Mouse (Mus musculus) CH12.LX (cell line): ENCODE data around the gene Lingo3. TPM values are rescaled to one million over a fixed set of nuclear protein-coding genes. Genes with fewer than 3 reads are reported as not detected.

Source experiments
- DNase-seq: peaks from one replicate; pipeline ENCODE4 v3.0.0-alpha.2; 2013; ENCODE audit errors: extremely low read depth
- H3K27ac ChIP-seq: 2 replicates; pipeline ENCODE4 v1.5.1; 2012; ENCODE audit warnings: low read depth, mild to moderate bottlenecking, control low read depth, moderate library complexity; ENCODE audit not compliant: insufficient read depth
- H3K27me3 ChIP-seq: replicated peaks from 2 replicates; pipeline ENCODE3; 2012; ENCODE audit warnings: inconsistent platforms
- H3K36me3 ChIP-seq, 2 experiments: replicated peaks in 1 of 2; 2 replicates each; pipeline versions ENCODE3 to v1.6.1; 2012; ENCODE audit warnings: inconsistent platforms in 1 of 2, low read length in 1 of 2, mild to moderate bottlenecking in 1 of 2, mixed read lengths in 1 of 2, moderate library complexity in 1 of 2; ENCODE audit not compliant: control insufficient read depth in 1 of 2, insufficient read depth in 1 of 2
- H3K4me1 ChIP-seq, 2 experiments: 2 replicates each; pipeline ENCODE4 v1.6.1; 2012; ENCODE audit warnings: inconsistent platforms in 1 of 2, moderate library complexity in 1 of 2; ENCODE audit not compliant: insufficient read depth in 2 of 2, control insufficient read depth in 1 of 2
- H3K4me2 ChIP-seq: 2 replicates; pipeline ENCODE4 v1.6.1; 2012; ENCODE audit warnings: low read depth, mild to moderate bottlenecking, control low read depth; ENCODE audit not compliant: poor library complexity, insufficient read depth, severe bottlenecking
- H3K4me3 ChIP-seq, 3 experiments: fragments of 150-350 bp in 1 of 3; sonication (generic) in 1 of 3; replicated peaks in 1 of 3; 2 replicates each; pipeline versions ENCODE3 to v1.5.1; 2011 to 2012; ENCODE audit warnings: low read depth in 2 of 3, low read length in 2 of 3, mild to moderate bottlenecking in 2 of 3, moderate library complexity in 2 of 3, control low read depth in 1 of 3, improper control_type of control experiment in 1 of 3, inconsistent platforms in 1 of 3, mixed read lengths in 1 of 3; ENCODE audit not compliant: poor library complexity in 1 of 3
- H3K79me2 ChIP-seq: replicated peaks from 2 replicates; pipeline ENCODE4 v1.6.1; 2012; ENCODE audit warnings: mild to moderate bottlenecking, moderate library complexity; ENCODE audit not compliant: control insufficient read depth, poor library complexity, insufficient read depth, severe bottlenecking; ENCODE audit errors: extremely low read depth
- H3K9ac ChIP-seq: 2 replicates; pipeline ENCODE4 v1.6.1; 2012; ENCODE audit warnings: low read depth, mild to moderate bottlenecking, control low read depth, moderate library complexity; ENCODE audit not compliant: insufficient read depth
- H3K9me3 ChIP-seq: replicated peaks from 2 replicates; pipeline ENCODE3; 2012; ENCODE audit warnings: low read length, inconsistent platforms, mixed read lengths
- BHLHE40 ChIP-seq: IDR thresholded peaks from 2 replicates; pipeline ENCODE4 v1.6.1; 2011; ENCODE audit warnings: mild to moderate bottlenecking, low read depth, low read length, improper control_type of control experiment
- CHD1 ChIP-seq: IDR thresholded peaks from 2 replicates; pipeline ENCODE4 v1.6.1; 2012; ENCODE audit warnings: low read depth, low read length, improper control_type of control experiment, inconsistent platforms
- E2F4 ChIP-seq: IDR thresholded peaks from 2 replicates; pipeline ENCODE4 v1.6.1; 2011; ENCODE audit warnings: low read depth, low read length, improper control_type of control experiment; ENCODE audit not compliant: insufficient replicate concordance
- ELF1 ChIP-seq: IDR thresholded peaks from 2 replicates; pipeline ENCODE4 v1.6.1; 2014; ENCODE audit warnings: low read depth, mild to moderate bottlenecking, inconsistent platforms, low read length, improper control_type of control experiment
- ETS1 ChIP-seq: conservative IDR thresholded peaks from 2 replicates; pipeline ENCODE4 v1.6.1; 2012; ENCODE audit warnings: low read depth, mild to moderate bottlenecking, inconsistent platforms, low read length, improper control_type of control experiment, moderate library complexity
- IRF4 ChIP-seq: IDR thresholded peaks from 2 replicates; pipeline ENCODE4 v1.6.1; 2014; ENCODE audit warnings: low read depth, mild to moderate bottlenecking, inconsistent platforms, low read length, improper control_type of control experiment
- KAT2A ChIP-seq: IDR thresholded peaks from 2 replicates; pipeline ENCODE4 v1.6.1; 2012; ENCODE audit warnings: low read length, improper control_type of control experiment, inconsistent platforms; ENCODE audit not compliant: insufficient replicate concordance
- MAFK ChIP-seq: IDR thresholded peaks from 2 replicates; pipeline ENCODE4 v1.6.1; 2011; ENCODE audit warnings: low read length, improper control_type of control experiment; ENCODE audit not compliant: insufficient replicate concordance
- MAX ChIP-seq: IDR thresholded peaks from 2 replicates; pipeline ENCODE4 v1.6.1; 2011; ENCODE audit warnings: low read length, improper control_type of control experiment
- MEF2A ChIP-seq: IDR thresholded peaks from 2 replicates; pipeline ENCODE4 v1.6.1; 2014; ENCODE audit warnings: low read depth, mild to moderate bottlenecking, inconsistent platforms, low read length, improper control_type of control experiment, borderline replicate concordance
- MXI1 ChIP-seq: IDR thresholded peaks from 2 replicates; pipeline ENCODE4 v1.6.1; 2011; ENCODE audit warnings: mild to moderate bottlenecking, low read depth, low read length, improper control_type of control experiment
- MYC ChIP-seq: IDR thresholded peaks from 2 replicates; pipeline ENCODE4 v1.6.1; 2011; ENCODE audit warnings: low read depth, mild to moderate bottlenecking, improper control_type of control experiment, low read length
- NRF1 ChIP-seq: IDR thresholded peaks from 2 replicates; pipeline ENCODE4 v1.6.1; 2014; ENCODE audit warnings: low read depth, mild to moderate bottlenecking, inconsistent platforms, low read length, improper control_type of control experiment, moderate library complexity
- PAX5 ChIP-seq: IDR thresholded peaks from 2 replicates; pipeline ENCODE4 v1.6.1; 2012; ENCODE audit warnings: low read length, inconsistent platforms, mixed read lengths
- POLR2A ChIP-seq: IDR thresholded peaks from 2 replicates; pipeline ENCODE4 v1.6.1; 2011; ENCODE audit warnings: low read depth, mild to moderate bottlenecking, improper control_type of control experiment, low read length
- SIN3A ChIP-seq: IDR thresholded peaks from 2 replicates; pipeline ENCODE4 v1.6.1; 2012; ENCODE audit warnings: low read length, improper control_type of control experiment, inconsistent platforms
- TBP ChIP-seq: conservative IDR thresholded peaks from 2 replicates; pipeline ENCODE4 v1.6.1; 2011; ENCODE audit warnings: low read depth, low read length, improper control_type of control experiment
- TCF12 ChIP-seq: IDR thresholded peaks from 2 replicates; pipeline ENCODE4 v1.6.1; 2014; ENCODE audit warnings: low read depth, mild to moderate bottlenecking, inconsistent platforms, low read length, improper control_type of control experiment
- ZMIZ1 ChIP-seq: IDR thresholded peaks from 2 replicates; pipeline ENCODE4 v1.6.1; 2012; ENCODE audit warnings: low read depth, mild to moderate bottlenecking, inconsistent platforms, low read length, improper control_type of control experiment
- ZNF384 ChIP-seq: IDR thresholded peaks from 2 replicates; pipeline ENCODE4 v1.6.1; 2012; ENCODE audit warnings: low read depth, low read length, improper control_type of control experiment, inconsistent platforms
- dilution Hi-C: fragments of 300-500 bp; cut with MboI; formaldehyde crosslinking; loops from 2 replicates; pipeline ENCODE4 v1.14.3; 2020; ENCODE audit warnings: low sequenced_read_pairs; ENCODE audit not compliant: extremely low pct_unique_long_range_greater_than_20kb, extremely low pct_ligation_motif_present
- in situ Hi-C: fragments of 300-500 bp; cut with MboI; formaldehyde crosslinking; loops from 3 replicates; pipeline ENCODE4 v1.14.3; 2019; ENCODE audit warnings: low sequenced_read_pairs, low pct_ligation_motif_present, low pct_unique_long_range_greater_than_20kb, mixed read lengths
- polyA plus RNA-seq: library from polyadenylated mRNA; unstranded; fragments of >175 nt; gene quantifications from 2 replicates; pipeline ENCODE4 v1.2.1, GENCODE M21; 2012; ENCODE audit warnings: low read depth; ENCODE audit not compliant: insufficient read length
- total RNA-seq, 2 experiments: library from RNA; depleted of rRNA; stranded (reverse); fragments of 300-350 nt in 1 of 2; fragments of >200 nt in 1 of 2; gene quantifications; 2 replicates each; pipeline ENCODE4 v1.2.3; 2012 to 2014

Gene Lingo3
- total and polyA plus RNA-seq, 3 experiments: 0.21 TPM; not detected in 2

DNA sequence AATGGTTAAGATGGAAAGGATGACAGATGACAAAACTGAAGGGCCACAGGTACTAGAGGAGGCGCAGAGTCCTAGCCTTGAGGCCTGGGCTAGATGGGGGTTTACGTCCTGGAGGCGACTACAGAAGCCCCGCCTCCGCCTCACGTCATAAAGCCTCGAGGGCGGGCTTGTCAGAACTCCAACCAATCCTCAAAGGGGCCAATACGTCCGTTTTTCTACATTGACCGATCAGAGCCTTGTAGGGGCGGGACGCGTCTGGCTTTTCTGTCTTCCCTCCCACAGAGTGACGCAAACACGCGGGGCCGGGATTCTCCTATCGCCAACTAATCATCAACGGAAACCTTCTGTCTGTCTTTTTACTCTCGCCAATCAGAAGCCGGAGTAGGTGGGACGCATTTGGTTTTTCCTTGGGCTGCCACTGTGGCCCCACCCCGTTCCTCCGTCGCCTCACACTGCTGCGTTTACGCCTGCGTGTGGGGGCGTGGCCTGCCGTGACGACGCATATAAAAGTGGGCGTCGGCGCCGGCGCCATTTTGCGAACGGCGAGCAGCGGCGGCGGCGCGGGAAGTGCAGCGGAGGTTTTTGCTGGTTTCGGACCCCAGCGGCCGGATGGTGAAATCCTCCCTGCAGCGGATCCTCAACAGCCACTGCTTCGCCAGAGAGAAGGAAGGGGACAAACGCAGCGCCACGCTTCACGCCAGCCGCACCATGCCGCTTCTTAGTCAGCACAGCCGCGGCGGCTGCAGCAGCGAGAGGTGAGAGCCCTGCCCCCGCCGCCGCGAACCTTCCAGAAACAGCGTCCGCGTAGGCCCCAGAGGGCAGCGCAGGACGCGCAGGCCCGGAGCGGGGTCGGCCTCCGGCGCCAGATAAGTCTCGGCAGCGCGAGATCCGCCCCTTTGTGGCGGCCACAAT lies 17.4 kb downstream of the Lingo3 start, which contains the start of gene Oaz1 (continued):
- TF ChIP-seq E2F4 (peak; percentile 58; the same call in 1 of the 2 replicates), NRF1 (peak; percentile 81)

DNA sequence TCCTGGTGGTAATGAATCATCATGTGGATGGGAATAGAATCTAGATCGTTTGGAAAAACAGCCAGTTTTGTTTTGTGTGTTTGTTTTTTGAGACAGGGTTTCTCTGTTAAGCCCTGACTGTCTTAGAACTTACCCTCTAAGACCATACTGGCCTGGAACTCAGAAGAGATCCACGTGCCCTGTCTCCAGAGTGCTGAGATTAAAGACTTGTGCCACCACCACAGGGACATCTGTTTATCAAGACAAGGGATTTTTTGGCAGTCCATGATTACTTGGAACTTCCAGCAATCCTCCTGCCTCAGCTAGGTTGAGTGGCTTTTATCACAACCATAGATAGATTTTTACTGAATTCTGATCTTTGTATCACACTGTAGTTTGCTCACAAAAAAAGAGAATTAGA lies 19.0 kb downstream of the Lingo3 start:
- TF ChIP-seq MAFK (no peak), BHLHE40 (no peak), POLR2A (no peak), CHD1 (0 out of 2 replicates have a peak, but pooled peaks have one; percentile 34), SIN3A (peak; percentile 32; the same call in 1 of the 2 replicates)
- TF ChIP-seq, all 38 proteins: peak for 2
- in situ Hi-C loops (loop anchor here (5.0 kb wide), 1 partner anchor 32 kb away; the partner anchor contains the start of genes Lsm7 and Sppl2b), dilution Hi-C loops (no loop called here)
- peaks cover 21% of the 10 kb centered on the region for H3K79me2 ChIP-seq
- no peaks in the 10 kb centered on the region for H3K9me3 ChIP-seq
- H3K9ac ChIP-seq: peak overlapping the region; percentile 36; the same call in 1 of the 2 replicates
- H3K4me2 ChIP-seq: peak overlapping the region; percentile 52; the same call in 1 of the 2 replicates
- H3K36me3 ChIP-seq: peaks cover 20 to 22% of the 10 kb centered on the region in 2 experiments
- H3K27ac ChIP-seq: peak overlapping the region; percentile 86; the same call in 1 of the 2 replicates
- H3K27me3 ChIP-seq: no peaks in the 10 kb centered on the region
- H3K4me3 ChIP-seq: no peak overlapping the region
- peaks cover 12 to 40% of the 10 kb centered on the region in 2 experiments for H3K4me1 ChIP-seq
- DNase-seq: no peak

DNA sequence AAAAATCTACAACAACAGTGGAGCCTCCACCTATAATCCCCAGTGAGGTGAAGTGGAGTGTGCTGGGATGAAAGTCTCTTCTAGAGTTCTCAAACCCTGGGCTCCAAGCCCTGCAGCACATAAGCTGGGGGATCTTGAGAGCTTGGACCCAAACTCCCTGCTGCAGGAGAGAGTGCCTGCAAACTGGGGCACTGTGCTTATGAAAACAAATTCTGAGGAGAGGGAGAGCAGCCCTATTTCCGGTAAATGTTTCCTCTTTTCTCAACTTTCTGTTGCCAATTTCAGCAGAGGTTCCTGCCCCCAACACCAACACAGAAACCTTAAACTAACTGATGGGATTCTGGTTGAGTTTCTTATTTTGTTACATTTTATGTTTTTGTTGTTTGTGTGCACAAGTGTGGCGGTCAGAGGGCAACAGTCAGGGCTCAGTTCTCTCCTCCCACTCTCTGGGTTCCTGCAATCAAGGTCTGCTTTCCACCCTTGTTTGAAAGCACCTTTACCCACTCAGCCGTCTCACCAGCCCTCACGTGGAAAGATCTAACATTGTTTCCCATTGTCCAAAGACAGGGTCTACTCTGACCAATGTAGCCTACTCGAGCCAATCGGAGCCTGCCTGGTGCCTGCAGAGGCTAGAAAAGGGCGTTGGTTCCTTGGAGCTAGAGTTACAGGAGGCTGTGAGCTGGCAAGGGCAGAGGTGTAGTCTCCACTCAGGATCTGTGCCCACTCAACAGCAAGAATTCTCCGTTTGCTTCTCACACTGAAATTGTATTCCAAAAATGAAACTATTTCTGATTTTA lies 19.8 kb downstream of the Lingo3 start:
- H3K4me1 ChIP-seq: peaks cover 9 to 33% of the 10 kb centered on the region in 2 experiments

More for the DNA sequence above, 19.8 kb downstream of the Lingo3 start:
- no peaks in the 10 kb centered on the region for H3K27me3 ChIP-seq
- no peaks in the 10 kb centered on the region for H3K9me3 ChIP-seq
- peak; percentile 38 for DNase-seq
- in situ Hi-C loops: loop anchor here (5.0 kb wide), 1 partner anchor 33 kb away; the partner anchor contains the start of genes Lsm7 and Sppl2b
- dilution Hi-C loops: no loop called here
- H3K79me2 ChIP-seq: peaks cover 21% of the 10 kb centered on the region
- H3K27ac ChIP-seq: peak overlapping the region; percentile 86
- H3K36me3 ChIP-seq: peaks cover 12 to 14% of the 10 kb centered on the region in 2 experiments
- no peak overlapping the region for H3K4me3 ChIP-seq
- TF ChIP-seq IRF4: 0 out of 2 replicates have a peak, but pooled peaks have one; percentile 8
- 0 out of 2 replicates have a peak, but pooled peaks have one; percentile 16 for TF ChIP-seq SIN3A
- 0 out of 2 replicates have a peak, but pooled peaks have one; percentile 27 for TF ChIP-seq MYC
- TF ChIP-seq ELF1: peak; percentile 47; the same call in 1 of the 2 replicates
- TF ChIP-seq TBP: peak; percentile 60; the same call in 1 of the 2 replicates
- TF ChIP-seq MEF2A: 0 out of 2 replicates have a peak, but pooled peaks have one; percentile 20
- TF ChIP-seq MXI1: peak; percentile 43; the same call in 1 of the 2 replicates
- TF ChIP-seq PAX5: no peak
- no peak for TF ChIP-seq KAT2A
- no peak for TF ChIP-seq ZNF384
- peak; percentile 21; the same call in 1 of the 2 replicates for TF ChIP-seq TCF12
- peak; percentile 45; the same call in 1 of the 2 replicates for TF ChIP-seq MAX
- TF ChIP-seq POLR2A: peak; percentile 40
- TF ChIP-seq ZMIZ1: 0 out of 2 replicates have a peak, but pooled peaks have one; percentile 23
- TF ChIP-seq BHLHE40: peak; percentile 68
- no peak for TF ChIP-seq ETS1
- peak overlapping the region; percentile 36 for H3K9ac ChIP-seq
- H3K4me2 ChIP-seq: peak overlapping the region; percentile 39
